23 mouse cellular contexts compared by ENCODE assay signal in the genomic region with DNA sequence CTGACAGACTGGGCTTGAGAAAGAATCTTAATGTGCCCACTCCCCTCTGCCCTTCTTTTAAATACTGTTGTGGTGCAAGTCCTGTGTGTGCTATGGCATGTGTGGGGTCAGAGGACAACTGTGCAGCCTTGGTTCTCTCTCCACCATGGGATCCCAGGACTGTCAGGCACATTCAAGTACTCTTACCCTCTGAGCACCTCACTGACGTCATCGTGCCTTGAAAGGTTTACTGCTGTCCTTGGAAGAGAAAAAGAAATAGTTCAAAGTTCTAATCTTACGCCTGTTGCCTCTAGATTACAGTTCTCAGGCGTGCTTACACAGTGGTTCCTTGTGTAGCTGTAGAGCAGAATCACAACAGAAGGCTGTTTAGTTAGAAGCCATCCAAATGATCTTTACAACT. TPM values are rescaled to one million over a fixed set of nuclear protein-coding genes. Genes with fewer than 3 reads are reported as not detected.
A peak's percentile ranks its signal among the peaks of the same experiment; 100 is the strongest.
DNase-seq lines count a peak whose midpoint lies in the region; ATAC-seq and TF ChIP-seq lines count a peak whose summit lies in the region.
"Had no signal": no experiment of that assay in that cellular context is flagged by ENCODE, and none has a peak within 500 bp of the region (broad histone marks: within the 10 kb centered on the region; RNA-seq: fewer than 3 reads in every experiment).

No protein-coding gene starts in this region.

- ATAC-seq in kidney, postnatal 0 days (replicated peaks; ENCODE audit: low FRiP score, low read depth) = 0 out of 2 replicates have a peak, but pooled peaks have one; percentile 40
- ATAC-seq in frontal cortex, adult (ENCODE audit: low TSS enrichment) = no peak
- ATAC-seq: CD4-positive, CD25-positive, alpha-beta regulatory T cell, adult 4 months; forebrain, embryonic 13.5 days; forebrain, postnatal 0 days had no signal

- WGBS in kidney, postnatal 0 days = 60% methylated on average over 4 of the region's 4 CpGs
- WGBS in small intestine, adult 2 months = 23% methylated on average over 4 of the region's 4 CpGs

- H3K9ac ChIP-seq in kidney, postnatal 0 days (ENCODE audit: low read depth, low read length) = no peak overlapping the region
- H3K9ac ChIP-seq: forebrain, embryonic 13.5 days; forebrain, postnatal 0 days; heart, embryonic 15.5 days; hindbrain, embryonic 14.5 days had no signal

- DNase-seq in adrenal gland, adult (ENCODE audit: inconsistent age in 2 of 2, low spot score in 1 of 2) = peak; percentile 56 to 73
- DNase-seq in adrenal gland, adult 8-10 months = no peak
- DNase-seq in kidney, postnatal 0 days (ENCODE audit: low spot score) = no peak
- no peak for DNase-seq in kidney, postnatal 10 days
- DNase-seq in frontal cortex, postnatal 10 days (ENCODE audit: low spot score in 2 of 2) = no peak
- DNase-seq: adrenal gland, postnatal 25 days; B cell, adult 2 months; cerebellum, adult 2 months; cerebellum, postnatal 10 days; forebrain, postnatal 0 days; gastrocnemius, postnatal 10 days; heart, adult 2 months; heart, postnatal 14 days had no signal

- no peak for TF ChIP-seq CTCF in kidney, postnatal 0 days (IDR thresholded peaks at IDR 0.05; ENCODE audit: low read depth)
- no peak for TF ChIP-seq CTCF in small intestine, adult 2 months (IDR thresholded peaks at IDR 0.05; ENCODE audit: extremely low read depth, insufficient read length, insufficient replicate concordance, low read depth, low read length)

- H3K4me3 ChIP-seq in kidney, postnatal 0 days (replicated peaks; ENCODE audit: low read depth, low read length) = no peak overlapping the region
- no peak overlapping the region for H3K4me3 ChIP-seq in small intestine, adult 2 months (ENCODE audit: low read depth, low read length)
- H3K4me3 ChIP-seq: embryonic facial prominence, embryonic 10.5 days; forebrain, embryonic 13.5 days; heart, adult 2 months; heart, embryonic 15.5 days; hindbrain, embryonic 10.5 days had no signal

- no peak overlapping the region for H3K4me2 ChIP-seq in kidney, postnatal 0 days (ENCODE audit: low read length)
- H3K4me2 ChIP-seq: forebrain, embryonic 13.5 days; heart, embryonic 11.5 days; heart, embryonic 15.5 days; hindbrain, embryonic 14.5 days had no signal

- no peaks in the 10 kb centered on the region for H3K27me3 ChIP-seq in kidney, postnatal 0 days (ENCODE audit: insufficient read depth, low read length)
- no peaks in the 10 kb centered on the region for H3K27me3 ChIP-seq in small intestine, adult 2 months (ENCODE audit: control insufficient read depth, insufficient read depth, low read length)
- H3K27me3 ChIP-seq: forebrain, embryonic 13.5 days; heart, embryonic 15.5 days had no signal

- no peak for TF ChIP-seq POLR2A in small intestine, adult 2 months (IDR thresholded peaks at IDR 0.05; ENCODE audit: low read depth, low read length)

- peaks cover 89% of the 10 kb centered on the region for H3K36me3 ChIP-seq in kidney, postnatal 0 days (ENCODE audit: insufficient read depth, low read length)
- H3K36me3 ChIP-seq in small intestine, adult 2 months (ENCODE audit: control insufficient read depth, insufficient read depth, low read length) = peaks cover 82% of the 10 kb centered on the region

- no peaks in the 10 kb centered on the region for H3K4me1 ChIP-seq in kidney, postnatal 0 days (replicated peaks; ENCODE audit: insufficient read depth, low read length)
- H3K4me1 ChIP-seq in small intestine, adult 2 months (ENCODE audit: control insufficient read depth, insufficient read depth, insufficient read length, low read length) = peaks cover 7% of the 10 kb centered on the region; the same call in 1 of the 2 replicates
- H3K4me1 ChIP-seq: embryonic facial prominence, embryonic 10.5 days; forebrain, embryonic 13.5 days; heart, embryonic 15.5 days; hindbrain, embryonic 10.5 days had no signal

- no peaks in the 10 kb centered on the region for H3K9me3 ChIP-seq in kidney, postnatal 0 days (replicated peaks; ENCODE audit: low read length)
- H3K9me3 ChIP-seq: embryonic facial prominence, embryonic 10.5 days; forebrain, embryonic 13.5 days; G1E; heart, embryonic 15.5 days; hindbrain, embryonic 10.5 days had no signal

- H3K27ac ChIP-seq in kidney, postnatal 0 days = no peak overlapping the region
- H3K27ac ChIP-seq in small intestine, adult 2 months (ENCODE audit: insufficient read depth, low read depth, low read length) = peak overlapping the region; percentile 76
- H3K27ac ChIP-seq: embryonic facial prominence, embryonic 10.5 days; forebrain, embryonic 13.5 days; heart, adult 2 months; heart, embryonic 15.5 days; hindbrain, embryonic 10.5 days; hindbrain, embryonic 14.5 days had no signal

RNA-seq across cellular contexts. Expression of gene Cdc25a, which starts 10.9 kb away (rescaled TPM):
- 10 to 100 TPM; 10.5 to 14.5 (median 10.8) TPM for total RNA-seq in adrenal gland, adult 8-10 months (2022)
- polyA plus RNA-seq in kidney, postnatal 0 days (2015; fragmentation: Nextera tagmentation; extraction: Ambion mirVana) = 15.6 and 15.7 TPM in 2 replicates
- 14.1 and 27.3 TPM in 2 replicates for polyA plus RNA-seq in small intestine, adult 2 months (2012; rRNA removed)

RNA-seq across cellular contexts. Expression of gene Camp, which starts 36.8 kb away (rescaled TPM):
- total RNA-seq in adrenal gland, adult 8-10 months (2022) = not detected
- polyA plus RNA-seq in kidney, postnatal 0 days (2015; fragmentation: Nextera tagmentation; extraction: Ambion mirVana) = 1.6 and 1.9 TPM in 2 replicates
- 3.2 TPM in 1 of 2 replicates, not detected in the other for polyA plus RNA-seq in small intestine, adult 2 months (2012; rRNA removed)
- total RNA-seq: adrenal gland, postnatal 25 days; forebrain, postnatal 0 days; G1E; heart, adult 2 months had no signal
- polyA plus RNA-seq: CD4-positive, CD25-positive, alpha-beta regulatory T cell, adult 4 months; embryonic facial prominence, embryonic 10.5 days; hindbrain, embryonic 10.5 days had no signal

RNA-seq across cellular contexts. Expression of gene Map4, which starts 45.0 kb away (rescaled TPM):
- 100 to 1,000 TPM in 2 of 4 experiments, 10 to 100 TPM in 2; 75.9 to 139 (median 108) TPM for total RNA-seq in adrenal gland, adult 8-10 months (2022)
- polyA plus RNA-seq in kidney, postnatal 0 days (2015; fragmentation: Nextera tagmentation; extraction: Ambion mirVana) = 33.9 and 36.9 TPM in 2 replicates
- polyA plus RNA-seq in small intestine, adult 2 months (2012; rRNA removed) = 91.4 and 191 TPM in 2 replicates

RNA-seq across cellular contexts. Expression of gene Nme6, which starts 53.7 kb away (rescaled TPM):
- 10 to 100 TPM; 14.9 to 25.2 (median 22.7) TPM for total RNA-seq in adrenal gland, adult 8-10 months (2022)
- 58.3 and 64.4 TPM in 2 replicates for polyA plus RNA-seq in kidney, postnatal 0 days (2015; fragmentation: Nextera tagmentation; extraction: Ambion mirVana)
- polyA plus RNA-seq in small intestine, adult 2 months (2012; rRNA removed) = 9.9 and 14.6 TPM in 2 replicates

Comparison
In these comparisons a context has a peak if more than half of its experiments do, and no peak if none do; other contexts are left out.
1. DNase-seq: peak in adrenal gland, adult (2 of 2); none in adrenal gland, adult 8-10 months (single experiment), kidney, postnatal 0 days (single experiment), kidney, postnatal 10 days (single experiment) and frontal cortex, postnatal 10 days (0 of 2).